Mouse (Mus musculus): Measurements from ENCODE around the gene Dnajc3. TPM values are rescaled to one million over a fixed set of nuclear protein-coding genes. Genes with fewer than 3 reads are reported as not detected.
A peak's percentile ranks its signal among the peaks of the same experiment; 100 is the strongest.

Gene Dnajc3
- polyA plus RNA-seq, 1 experiment from 2014 or later, result 29.7 TPM

GRCm38 (mm10) chr14:118910332-118911222, 27.2 kb upstream of the Dnajc3 start:
- Histone ChIP-seq H3K36me3 (replicated peaks) (no peaks in the 10 kb centered on the region), H3K4me3 (replicated peaks) (peak overlapping the region; percentile 41), H3K9me3 (replicated peaks) (no peaks in the 10 kb centered on the region), H3K9ac (peak overlapping the region; percentile 9; the same call in 1 of the 2 replicates), H3K4me1 (replicated peaks) (0 out of 2 replicates have a peak, but pooled peaks cover 10% of the 10 kb centered on the region), H3K27ac (replicated peaks) (no peak overlapping the region), H3K4me2 (peak overlapping the region; percentile 59), H3K27me3 (no peaks in the 10 kb centered on the region)
- ATAC-seq (ENCODE audit: insufficient read depth), result peak; percentile 37
- WGBS (ENCODE audit: insufficient replicate concordance), result 40% methylated on average over 29 of the region's 29 CpGs

- no peak for ATAC-seq (ENCODE audit: insufficient read depth)
- no peak overlapping the region for H3K9ac ChIP-seq
- no peaks in the 10 kb centered on the region for H3K27me3 ChIP-seq
- no peaks in the 10 kb centered on the region for H3K36me3 ChIP-seq (replicated peaks)
- H3K4me1 ChIP-seq (replicated peaks), result 0 out of 2 replicates have a peak, but pooled peaks cover 10% of the 10 kb centered on the region
- H3K4me3 ChIP-seq (replicated peaks), result no peak overlapping the region
- H3K9me3 ChIP-seq (replicated peaks), result no peaks in the 10 kb centered on the region
- no peak overlapping the region for H3K27ac ChIP-seq (replicated peaks)
- WGBS (ENCODE audit: insufficient replicate concordance), result 73% methylated on average over 6 of the region's 6 CpGs
- H3K4me2 ChIP-seq, result no peak overlapping the region
Measured at GRCm38 (mm10) chr14:118911521-118911920, 26.3 kb upstream of the Dnajc3 start.

- ATAC-seq (ENCODE audit: insufficient read depth), result no peak
- Histone ChIP-seq H3K4me2 (no peak overlapping the region), H3K9ac (no peak overlapping the region), H3K4me3 (replicated peaks) (no peak overlapping the region), H3K27ac (replicated peaks) (no peak overlapping the region), H3K27me3 (no peaks in the 10 kb centered on the region; the same call in 1 of the 2 replicates), H3K4me1 (replicated peaks) (0 out of 2 replicates have a peak, but pooled peaks cover 10% of the 10 kb centered on the region), H3K9me3 (replicated peaks) (no peaks in the 10 kb centered on the region), H3K36me3 (replicated peaks) (no peaks in the 10 kb centered on the region)
- 18% methylated on average over 5 of the region's 5 CpGs for WGBS (ENCODE audit: insufficient replicate concordance)
Measured at GRCm38 (mm10) chr14:118913651-118914050, 24.1 kb upstream of the Dnajc3 start.

GRCm38 (mm10) chr14:118919025-118919424, 18.8 kb upstream of the Dnajc3 start:
- no peak for ATAC-seq (ENCODE audit: insufficient read depth)
- Histone ChIP-seq H3K9ac (no peak overlapping the region), H3K27ac (replicated peaks) (no peak overlapping the region), H3K27me3 (peaks cover 38% of the 10 kb centered on the region), H3K4me3 (replicated peaks) (no peak overlapping the region), H3K4me2 (no peak overlapping the region), H3K4me1 (replicated peaks) (peaks cover 8% of the 10 kb centered on the region), H3K36me3 (replicated peaks) (no peaks in the 10 kb centered on the region), H3K9me3 (replicated peaks) (no peaks in the 10 kb centered on the region)
- WGBS (ENCODE audit: insufficient replicate concordance), result 54% methylated on average over 8 of the region's 8 CpGs

- Histone ChIP-seq H3K36me3 (replicated peaks) (no peaks in the 10 kb centered on the region), H3K27me3 (peaks cover 54% of the 10 kb centered on the region), H3K9ac (no peak overlapping the region), H3K9me3 (replicated peaks) (no peaks in the 10 kb centered on the region), H3K27ac (replicated peaks) (no peak overlapping the region), H3K4me1 (replicated peaks) (peaks cover 14% of the 10 kb centered on the region), H3K4me2 (no peak overlapping the region), H3K4me3 (replicated peaks) (no peak overlapping the region)
- no peak for ATAC-seq (ENCODE audit: insufficient read depth)
- 58% methylated on average over 7 of the region's 7 CpGs for WGBS (ENCODE audit: insufficient replicate concordance)
Measured at GRCm38 (mm10) chr14:118920654-118921053, 17.1 kb upstream of the Dnajc3 start.

- no peak overlapping the region for H3K27ac ChIP-seq (replicated peaks)
- H3K9me3 ChIP-seq (replicated peaks), result no peaks in the 10 kb centered on the region
- peak overlapping the region; percentile 37 for H3K4me3 ChIP-seq (replicated peaks)
- H3K27me3 ChIP-seq, result peaks cover 70% of the 10 kb centered on the region
- H3K9ac ChIP-seq, result no peak overlapping the region
- ATAC-seq (ENCODE audit: insufficient read depth), result no peak
- H3K4me2 ChIP-seq, result peak overlapping the region; percentile 58
- peaks cover 14% of the 10 kb centered on the region for H3K4me1 ChIP-seq (replicated peaks)
- 22% methylated on average over 22 of the region's 22 CpGs for WGBS (ENCODE audit: insufficient replicate concordance)
- H3K36me3 ChIP-seq (replicated peaks), result no peaks in the 10 kb centered on the region
Measured at GRCm38 (mm10) chr14:118922251-118922650, 15.5 kb upstream of the Dnajc3 start.

GRCm38 (mm10) chr14:118922667-118923184, 15.1 kb upstream of the Dnajc3 start:
- H3K27me3 ChIP-seq, result peaks cover 75% of the 10 kb centered on the region
- H3K9me3 ChIP-seq (replicated peaks), result no peaks in the 10 kb centered on the region
- H3K4me3 ChIP-seq (replicated peaks), result peak overlapping the region; percentile 37
- peaks cover 14% of the 10 kb centered on the region for H3K4me1 ChIP-seq (replicated peaks)
- H3K9ac ChIP-seq, result no peak overlapping the region
- no peak overlapping the region for H3K27ac ChIP-seq (replicated peaks)
- ATAC-seq (ENCODE audit: insufficient read depth), result 0 out of 2 replicates have a peak, but pooled peaks have one; percentile 19
- under 1% methylated on average over 47 of the region's 47 CpGs for WGBS (ENCODE audit: insufficient replicate concordance)
- peak overlapping the region; percentile 58 for H3K4me2 ChIP-seq
- no peaks in the 10 kb centered on the region for H3K36me3 ChIP-seq (replicated peaks)

- Histone ChIP-seq H3K9ac (no peak within 1 kb of the TSS), H3K36me3 (replicated peaks) (no peaks in the 10 kb centered on the region), H3K27me3 (peaks cover 80% of the 10 kb centered on the region), H3K4me2 (peak within 1 kb of the TSS; percentile 64), H3K9me3 (replicated peaks) (no peaks in the 10 kb centered on the region), H3K27ac (replicated peaks) (no peak within 1 kb of the TSS), H3K4me3 (replicated peaks) (peak within 1 kb of the TSS; percentile 43), H3K4me1 (replicated peaks) (peaks cover 14% of the 10 kb centered on the region)
- peak; percentile 17 for ATAC-seq (ENCODE audit: insufficient read depth)
- WGBS (ENCODE audit: insufficient replicate concordance), result 1% methylated on average over 51 of the region's 55 CpGs
Measured at GRCm38 (mm10) chr14:118924673-118925615, 12.8 kb upstream of the Dnajc3 start, which contains the start of gene Dzip1. Dzip1 (minus strand) TSS chr14:118925460.

- ATAC-seq (ENCODE audit: insufficient read depth), result no peak
Measured at GRCm38 (mm10) chr14:118928565-118928964, 9.2 kb upstream of the Dnajc3 start.

GRCm38 (mm10) chr14:118929779-118930178, 8.0 kb upstream of the Dnajc3 start:
- H3K27ac ChIP-seq (replicated peaks), result no peak overlapping the region
- H3K36me3 ChIP-seq (replicated peaks), result no peaks in the 10 kb centered on the region
- H3K4me2 ChIP-seq, result no peak overlapping the region
- H3K9ac ChIP-seq, result no peak overlapping the region
- peaks cover 35% of the 10 kb centered on the region for H3K27me3 ChIP-seq
- H3K4me1 ChIP-seq (replicated peaks), result peaks cover 5% of the 10 kb centered on the region
- H3K9me3 ChIP-seq (replicated peaks), result no peaks in the 10 kb centered on the region
- no peak overlapping the region for H3K4me3 ChIP-seq (replicated peaks)
- ATAC-seq (ENCODE audit: insufficient read depth), result no peak
- WGBS (ENCODE audit: insufficient replicate concordance), result 27% methylated on average over 2 of the region's 2 CpGs

More at GRCm38 (mm10) chr14:118928565-118928964, 9.2 kb upstream of the Dnajc3 start:
- Histone ChIP-seq H3K4me1 (replicated peaks) (peaks cover 6% of the 10 kb centered on the region; the same call in 1 of the 2 replicates), H3K9ac (no peak overlapping the region), H3K4me3 (replicated peaks) (no peak overlapping the region), H3K27me3 (peaks cover 47% of the 10 kb centered on the region), H3K4me2 (no peak overlapping the region), H3K36me3 (replicated peaks) (no peaks in the 10 kb centered on the region), H3K27ac (replicated peaks) (no peak overlapping the region), H3K9me3 (replicated peaks) (no peaks in the 10 kb centered on the region)
- 68% methylated on average over 3 of the region's 3 CpGs for WGBS (ENCODE audit: insufficient replicate concordance)
